Mouse (Mus musculus): ENCODE data around the gene Siah1b. TPM values are rescaled to one million over a fixed set of nuclear protein-coding genes. Genes with fewer than 3 reads are reported as not detected.
A peak's percentile ranks its signal among the peaks of the same experiment; 100 is the strongest.

Siah1b gene
- total RNA-seq (2021) = 1 to 10 TPM; 4.6 to 6.1 TPM
- long read RNA-seq, experiment 1, transcript Siah1b-203 (4 exons, 803 nt) = major isoform, 9 of 10 reads
- long read RNA-seq, experiment 1, partial matches to known transcripts = 0 of 10 reads
- long read RNA-seq, experiment 1, other reads (novel, unspliced or antisense) = 0 of 10 reads
- long read RNA-seq, experiment 2, transcript Siah1b-203 (4 exons, 803 nt) = major isoform, 9 of 10 reads
- long read RNA-seq, experiment 2, partial matches to known transcripts = 0 of 10 reads
- long read RNA-seq, experiment 2, other reads (novel, unspliced or antisense) = 0 of 10 reads

- DNase-seq = peak; percentile 87
Measured at GRCm38 (mm10) chrX:164076040-164076775, at the start of gene Siah1b. Gene Siah1b, minus strand, starts transcription at chrX:164076493.

GRCm38 (mm10) chrX:164123942-164124341, 47.6 kb upstream of the Siah1b start:
- no peak for DNase-seq

- DNase-seq = no peak
Measured at GRCm38 (mm10) chrX:164113744-164114143, 37.5 kb upstream of the Siah1b start.

- no peak for DNase-seq
Measured at GRCm38 (mm10) chrX:164111146-164111545, 34.9 kb upstream of the Siah1b start.

- DNase-seq = no peak
Measured at GRCm38 (mm10) chrX:164102656-164103055, 26.4 kb upstream of the Siah1b start.

GRCm38 (mm10) chrX:164102198-164102597, 25.9 kb upstream of the Siah1b start:
- DNase-seq = no peak

- DNase-seq = no peak
Measured at GRCm38 (mm10) chrX:164101483-164101882, 25.2 kb upstream of the Siah1b start.

- no peak for DNase-seq
Measured at GRCm38 (mm10) chrX:164095838-164096237, 19.5 kb upstream of the Siah1b start.

GRCm38 (mm10) chrX:164093435-164093834, 17.1 kb upstream of the Siah1b start:
- DNase-seq = no peak

- DNase-seq = no peak
Measured at GRCm38 (mm10) chrX:164092300-164093169, 16.2 kb upstream of the Siah1b start.

GRCm38 (mm10) chrX:164089916-164090315, 13.6 kb upstream of the Siah1b start:
- DNase-seq = no peak

- no peak for DNase-seq
Measured at GRCm38 (mm10) chrX:164088582-164088981, 12.3 kb upstream of the Siah1b start, which contains the start of gene Cltrn. Gene Cltrn, plus strand, starts transcription at chrX:164088830.

GRCm38 (mm10) chrX:164082030-164082429, 5.7 kb upstream of the Siah1b start:
- no peak for DNase-seq

GRCm38 (mm10) chrX:164068968-164069367, 7.3 kb downstream of the Siah1b start:
- no peak for DNase-seq

GRCm38 (mm10) chrX:164066185-164066584, 10.1 kb downstream of the Siah1b start:
- DNase-seq = peak; percentile 58

GRCm38 (mm10) chrX:164059070-164059469, 17.2 kb downstream of the Siah1b start:
- DNase-seq = no peak

- no peak for DNase-seq
Measured at GRCm38 (mm10) chrX:164058523-164058922, 17.8 kb downstream of the Siah1b start.

- no peak for DNase-seq
Measured at GRCm38 (mm10) chrX:164055726-164056125, 20.6 kb downstream of the Siah1b start.

GRCm38 (mm10) chrX:164046736-164047135, 29.6 kb downstream of the Siah1b start:
- DNase-seq = no peak

GRCm38 (mm10) chrX:164042069-164042468, 34.2 kb downstream of the Siah1b start:
- DNase-seq = no peak

GRCm38 (mm10) chrX:164038882-164039281, 37.4 kb downstream of the Siah1b start:
- DNase-seq = no peak

GRCm38 (mm10) chrX:164035931-164036330, 40.4 kb downstream of the Siah1b start:
- no peak for DNase-seq

GRCm38 (mm10) chrX:164035401-164035800, 40.9 kb downstream of the Siah1b start:
- DNase-seq = no peak

Measured in gastrocnemius, postnatal 10 days (tissue).